Mouse (Mus musculus) activated CD4-positive, CD25-positive, alpha-beta regulatory T cell, adult 4 months (primary cell): ENCODE data around the gene Cacng8. TPM values are rescaled to one million over a fixed set of nuclear protein-coding genes. Genes with fewer than 3 reads are reported as not detected.
"Not testable (repeated sequence)": the region's sequence is repeated elsewhere in the genome, so short reads cannot be mapped to it uniquely, and the experiment has no call there.

Experiments used
- ATAC-seq: one replicate; pipeline ENCODE4 v1.8.0; 2017
- polyA plus RNA-seq, 2 experiments: library from polyadenylated mRNA; unstranded; fragments of 100-300 nt; shearing (Covaris generic); gene quantifications; one replicate each; pipeline ENCODE4 v1.2.1; 2017

Cacng8 gene
- polyA plus RNA-seq, 2 experiments from 2014 or later: not detected

GRCm38 (mm10) chr7:3388885-3389284, 1.6 kb upstream of the Cacng8 start:
- no peak for ATAC-seq

- no peak for ATAC-seq
These were observed 755 bp upstream of the Cacng8 start for GRCm38 (mm10) chr7:3389444-3390412.

- ATAC-seq: no peak
These were observed 583 bp downstream of the Cacng8 start for GRCm38 (mm10) chr7:3391081-3391451.

GRCm38 (mm10) chr7:3391809-3392208, 1.3 kb downstream of the Cacng8 start:
- no peak for ATAC-seq

GRCm38 (mm10) chr7:3397355-3397754, 6.9 kb downstream of the Cacng8 start:
- ATAC-seq: no peak

GRCm38 (mm10) chr7:3397797-3398196, 7.3 kb downstream of the Cacng8 start:
- ATAC-seq: no peak

GRCm38 (mm10) chr7:3398363-3398762, 7.9 kb downstream of the Cacng8 start:
- not testable (repeated sequence) for ATAC-seq

- no peak for ATAC-seq
These were observed 9.5 kb downstream of the Cacng8 start for GRCm38 (mm10) chr7:3399937-3400336.

- ATAC-seq: no peak
These were observed 19.4 kb downstream of the Cacng8 start for GRCm38 (mm10) chr7:3409729-3410520.

GRCm38 (mm10) chr7:3411160-3411941, 20.9 kb downstream of the Cacng8 start:
- ATAC-seq: no peak

- ATAC-seq: no peak
These were observed 21.6 kb downstream of the Cacng8 start for GRCm38 (mm10) chr7:3412036-3412435.

GRCm38 (mm10) chr7:3414888-3415287, 24.4 kb downstream of the Cacng8 start:
- no peak for ATAC-seq

GRCm38 (mm10) chr7:3415378-3415777, 24.9 kb downstream of the Cacng8 start:
- no peak for ATAC-seq

- no peak for ATAC-seq
These were observed 29.5 kb downstream of the Cacng8 start for GRCm38 (mm10) chr7:3419941-3420340.

- no peak for ATAC-seq
These were observed 30.0 kb downstream of the Cacng8 start for GRCm38 (mm10) chr7:3420466-3420865.

GRCm38 (mm10) chr7:3421297-3421696, 30.8 kb downstream of the Cacng8 start:
- no peak for ATAC-seq

GRCm38 (mm10) chr7:3422051-3422450, 31.6 kb downstream of the Cacng8 start:
- ATAC-seq: no peak

GRCm38 (mm10) chr7:3423430-3423829, 32.9 kb downstream of the Cacng8 start:
- no peak for ATAC-seq

GRCm38 (mm10) chr7:3423895-3424294, 33.4 kb downstream of the Cacng8 start, which contains the start of gene Cacng6:
Gene Cacng6 (plus strand): TSS chr7:3424195.
- ATAC-seq: no peak

- ATAC-seq: no peak
These were observed 34.7 kb downstream of the Cacng8 start for GRCm38 (mm10) chr7:3425141-3425540.

- ATAC-seq: no peak
These were observed 39.7 kb downstream of the Cacng8 start for GRCm38 (mm10) chr7:3430161-3430560.

- ATAC-seq: no peak
These were observed 41.6 kb downstream of the Cacng8 start for GRCm38 (mm10) chr7:3432066-3432465.

- no peak for ATAC-seq
These were observed 47.5 kb downstream of the Cacng8 start for GRCm38 (mm10) chr7:3437941-3438340.
